Mouse (Mus musculus) E14TG2a.4 (cell line): ENCODE measurements around the gene Rgs12.

ENCODE experiments used
- CTCF ChIP-seq: conservative IDR thresholded peaks from 2 replicates; pipeline ENCODE4 v1.5.1; 2014; ENCODE audit warnings: low read length
- POU5F1 ChIP-seq: IDR thresholded peaks from 2 replicates; pipeline ENCODE4 v1.6.1; 2014; ENCODE audit warnings: low read length, borderline replicate concordance

DNA sequence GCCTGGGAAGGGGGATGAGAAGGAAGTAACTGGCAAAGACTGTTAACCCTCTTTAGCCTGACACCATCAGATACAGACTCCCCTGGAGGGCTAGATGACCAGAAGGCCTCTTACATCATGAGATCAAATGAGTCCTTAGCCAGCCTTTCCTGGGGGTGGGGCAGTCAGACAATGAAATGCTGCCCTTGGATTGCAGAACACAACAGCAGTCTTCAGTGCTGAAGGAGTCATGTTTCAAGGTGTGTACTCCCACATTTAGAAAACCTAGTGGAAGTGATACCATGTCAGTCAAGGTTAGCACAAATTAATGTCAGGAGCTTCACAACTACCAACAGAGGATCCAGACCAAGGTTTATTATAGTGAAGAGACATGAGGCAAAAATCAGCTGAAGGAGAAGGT, 46.9 kb upstream of the Rgs12 start:
- no peak for TF ChIP-seq CTCF
- no peak for TF ChIP-seq POU5F1
